Mouse (Mus musculus): ENCODE results near the gene Tnr. TPM values are rescaled to one million over a fixed set of nuclear protein-coding genes. Genes with fewer than 3 reads are reported as not detected.

Gene Tnr
- polyA plus RNA-seq, 1 experiment from 2014 or later = 7.4 TPM

- 77% methylated on average over 8 of the region's 8 CpGs for WGBS
- Histone ChIP-seq H3K27me3 (replicated peaks; ENCODE audit: control insufficient read depth, insufficient read depth, low read length) (no peaks in the 10 kb centered on the region), H3K4me2 (ENCODE audit: low read length) (peak overlapping the region; percentile 14), H3K9me3 (ENCODE audit: control insufficient read depth, low read length) (no peaks in the 10 kb centered on the region), H3K9ac (replicated peaks; ENCODE audit: low read depth, low read length) (no peak overlapping the region), H3K4me1 (replicated peaks; ENCODE audit: control insufficient read depth, insufficient read depth, low read length) (peaks cover 10% of the 10 kb centered on the region), H3K4me3 (replicated peaks; ENCODE audit: low read length) (0 out of 2 replicates have a peak overlapping the region, but pooled peaks have one; percentile 1), H3K36me3 (ENCODE audit: control insufficient read depth, insufficient read depth) (no peaks in the 10 kb centered on the region), H3K27ac (ENCODE audit: low read length) (no peak overlapping the region)
- ATAC-seq = 0 out of 2 replicates have a peak, but pooled peaks have one; percentile 5
Measured at GRCm38 (mm10) chr1:159671181-159671580, 147.6 kb downstream of the Tnr start.

GRCm38 (mm10) chr1:159674240-159674639 lies 150.7 kb downstream of the Tnr start:
- H3K27me3 ChIP-seq (replicated peaks; ENCODE audit: control insufficient read depth, insufficient read depth, low read length) = no peaks in the 10 kb centered on the region
- WGBS = 68% methylated on average over 1 of the region's 1 CpGs
- H3K27ac ChIP-seq (ENCODE audit: low read length) = no peak overlapping the region
- H3K4me2 ChIP-seq (ENCODE audit: low read length) = no peak overlapping the region
- peaks cover 12% of the 10 kb centered on the region for H3K4me1 ChIP-seq (replicated peaks; ENCODE audit: control insufficient read depth, insufficient read depth, low read length)
- H3K4me3 ChIP-seq (replicated peaks; ENCODE audit: low read length) = no peak overlapping the region
- no peaks in the 10 kb centered on the region for H3K36me3 ChIP-seq (ENCODE audit: control insufficient read depth, insufficient read depth)
- no peak for ATAC-seq
- H3K9me3 ChIP-seq (ENCODE audit: control insufficient read depth, low read length) = no peaks in the 10 kb centered on the region
- no peak overlapping the region for H3K9ac ChIP-seq (replicated peaks; ENCODE audit: low read depth, low read length)

DNA sequence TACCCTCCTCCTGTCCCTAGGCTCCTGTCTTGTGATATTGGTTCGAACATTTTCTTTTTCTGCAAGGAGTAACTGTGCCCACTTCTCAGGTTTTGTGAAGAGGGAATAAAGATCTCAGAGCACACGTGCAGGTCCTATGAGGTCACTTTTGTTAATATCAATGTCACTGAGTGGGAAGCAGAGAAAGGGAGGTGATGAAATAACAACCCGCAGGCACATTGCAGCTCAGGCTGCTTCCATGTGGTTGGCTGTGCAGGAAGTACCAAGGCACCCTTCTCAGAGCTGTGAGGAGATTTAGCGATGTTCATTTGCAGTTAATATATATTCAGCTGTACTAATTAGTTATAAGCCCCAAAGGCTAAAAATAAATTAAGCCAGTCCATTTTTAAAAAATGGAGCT lies 151.9 kb downstream of the Tnr start:
- Histone ChIP-seq H3K4me1 (replicated peaks; ENCODE audit: control insufficient read depth, insufficient read depth, low read length) (peaks cover 8% of the 10 kb centered on the region), H3K27me3 (replicated peaks; ENCODE audit: control insufficient read depth, insufficient read depth, low read length) (no peaks in the 10 kb centered on the region), H3K27ac (ENCODE audit: low read length) (no peak overlapping the region), H3K4me3 (replicated peaks; ENCODE audit: low read length) (no peak overlapping the region), H3K4me2 (ENCODE audit: low read length) (no peak overlapping the region), H3K9ac (replicated peaks; ENCODE audit: low read depth, low read length) (no peak overlapping the region), H3K36me3 (ENCODE audit: control insufficient read depth, insufficient read depth) (no peaks in the 10 kb centered on the region), H3K9me3 (ENCODE audit: control insufficient read depth, low read length) (no peaks in the 10 kb centered on the region)
- 60% methylated on average over 4 of the region's 4 CpGs for WGBS
- ATAC-seq = no peak

DNA sequence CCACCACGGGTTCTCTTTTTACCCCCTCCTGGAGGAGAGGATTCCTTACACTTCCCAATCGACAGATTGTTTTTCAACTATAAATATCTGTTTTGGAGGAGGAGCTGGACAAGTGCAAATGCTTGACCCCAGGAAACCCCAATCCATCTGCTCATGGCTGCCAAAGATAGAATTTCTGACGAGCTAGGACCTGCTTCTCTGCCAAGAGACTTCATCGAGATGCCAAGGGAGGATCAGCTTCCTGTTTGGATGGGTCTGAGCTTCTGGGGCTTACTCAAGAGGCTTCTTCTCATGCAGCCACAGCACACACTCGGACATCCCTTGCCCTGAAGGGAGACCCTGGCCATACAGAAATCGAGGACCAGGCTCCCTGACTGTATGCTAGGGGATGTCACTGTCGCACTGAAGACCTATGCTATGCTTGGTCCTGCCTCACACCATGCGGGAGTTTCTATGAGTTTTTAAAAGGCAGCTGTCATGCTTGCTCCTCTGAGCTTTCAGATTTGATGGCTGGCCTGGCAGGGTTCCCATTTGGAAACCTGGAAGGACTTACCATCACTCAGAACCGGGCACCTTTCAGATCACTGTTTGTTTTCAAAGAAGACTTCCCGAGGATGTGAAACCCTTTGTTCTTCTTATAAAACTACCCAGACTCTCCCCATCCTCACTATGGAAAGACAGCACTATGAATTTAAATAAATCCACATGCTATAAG lies 154.8 kb downstream of the Tnr start:
- no peak overlapping the region for H3K9ac ChIP-seq (replicated peaks; ENCODE audit: low read depth, low read length)
- no peak overlapping the region for H3K27ac ChIP-seq (ENCODE audit: low read length)
- no peaks in the 10 kb centered on the region for H3K9me3 ChIP-seq (ENCODE audit: control insufficient read depth, low read length)
- no peak for ATAC-seq
- H3K4me2 ChIP-seq (ENCODE audit: low read length) = no peak overlapping the region
- H3K4me3 ChIP-seq (replicated peaks; ENCODE audit: low read length) = no peak overlapping the region
- no peaks in the 10 kb centered on the region for H3K36me3 ChIP-seq (ENCODE audit: control insufficient read depth, insufficient read depth)
- 60% methylated on average over 10 of the region's 10 CpGs for WGBS
- peaks cover 6% of the 10 kb centered on the region for H3K4me1 ChIP-seq (replicated peaks; ENCODE audit: control insufficient read depth, insufficient read depth, low read length)
- H3K27me3 ChIP-seq (replicated peaks; ENCODE audit: control insufficient read depth, insufficient read depth, low read length) = no peaks in the 10 kb centered on the region

DNA sequence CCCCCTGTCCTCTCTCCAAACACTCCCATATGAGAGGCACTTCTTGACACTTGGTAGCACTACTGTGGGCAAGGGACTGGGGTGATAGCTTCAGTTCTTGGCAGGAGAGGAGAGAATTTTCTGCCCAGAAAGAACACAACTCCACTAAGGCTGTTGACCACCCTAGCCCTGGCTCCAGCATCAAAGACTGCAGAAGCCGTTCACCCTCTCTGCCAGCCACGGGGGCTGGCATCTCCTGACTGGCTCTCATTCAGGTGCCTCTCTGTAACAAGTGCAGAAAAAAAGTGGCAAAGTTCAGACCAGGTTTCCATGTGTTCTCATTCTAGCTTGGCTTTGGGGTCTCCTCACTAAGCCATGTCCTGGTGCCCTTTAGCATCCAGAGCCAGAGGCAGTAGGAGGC lies 157.7 kb downstream of the Tnr start:
- H3K4me3 ChIP-seq (replicated peaks; ENCODE audit: low read length) = no peak overlapping the region
- ATAC-seq = no peak
- H3K9ac ChIP-seq (replicated peaks; ENCODE audit: low read depth, low read length) = no peak overlapping the region
- H3K27me3 ChIP-seq (replicated peaks; ENCODE audit: control insufficient read depth, insufficient read depth, low read length) = no peaks in the 10 kb centered on the region
- no peaks in the 10 kb centered on the region for H3K36me3 ChIP-seq (ENCODE audit: control insufficient read depth, insufficient read depth)
- no peak overlapping the region for H3K27ac ChIP-seq (ENCODE audit: low read length)
- H3K4me2 ChIP-seq (ENCODE audit: low read length) = no peak overlapping the region
- 63% methylated on average over 2 of the region's 2 CpGs for WGBS
- H3K4me1 ChIP-seq (replicated peaks; ENCODE audit: control insufficient read depth, insufficient read depth, low read length) = peaks cover 10% of the 10 kb centered on the region
- no peaks in the 10 kb centered on the region for H3K9me3 ChIP-seq (ENCODE audit: control insufficient read depth, low read length)

- H3K4me1 ChIP-seq (replicated peaks; ENCODE audit: control insufficient read depth, insufficient read depth, low read length) = peaks cover 12% of the 10 kb centered on the region
- H3K4me2 ChIP-seq (ENCODE audit: low read length) = peak overlapping the region; percentile 29
- no peaks in the 10 kb centered on the region for H3K9me3 ChIP-seq (ENCODE audit: control insufficient read depth, low read length)
- no peak overlapping the region for H3K9ac ChIP-seq (replicated peaks; ENCODE audit: low read depth, low read length)
- H3K4me3 ChIP-seq (replicated peaks; ENCODE audit: low read length) = no peak overlapping the region
- peak; percentile 89 for ATAC-seq
- WGBS = 14% methylated on average over 9 of the region's 9 CpGs
- no peaks in the 10 kb centered on the region for H3K36me3 ChIP-seq (ENCODE audit: control insufficient read depth, insufficient read depth)
- no peaks in the 10 kb centered on the region for H3K27me3 ChIP-seq (replicated peaks; ENCODE audit: control insufficient read depth, insufficient read depth, low read length)
- H3K27ac ChIP-seq (ENCODE audit: low read length) = peak overlapping the region; percentile 45; the same call in 1 of the 2 replicates
Measured at GRCm38 (mm10) chr1:159686476-159687231, 163.1 kb downstream of the Tnr start.

GRCm38 (mm10) chr1:159696717-159697116 lies 173.1 kb downstream of the Tnr start:
- Histone ChIP-seq H3K4me2 (ENCODE audit: low read length) (no peak overlapping the region), H3K9me3 (ENCODE audit: control insufficient read depth, low read length) (no peaks in the 10 kb centered on the region), H3K36me3 (ENCODE audit: control insufficient read depth, insufficient read depth) (no peaks in the 10 kb centered on the region), H3K27me3 (replicated peaks; ENCODE audit: control insufficient read depth, insufficient read depth, low read length) (no peaks in the 10 kb centered on the region), H3K4me3 (replicated peaks; ENCODE audit: low read length) (no peak overlapping the region), H3K4me1 (replicated peaks; ENCODE audit: control insufficient read depth, insufficient read depth, low read length) (peaks cover 6% of the 10 kb centered on the region; the same call in 1 of the 2 replicates), H3K9ac (replicated peaks; ENCODE audit: low read depth, low read length) (no peak overlapping the region), H3K27ac (ENCODE audit: low read length) (no peak overlapping the region)
- ATAC-seq = no peak
- 26% methylated on average over 4 of the region's 4 CpGs for WGBS

- WGBS = 88% methylated on average over 9 of the region's 9 CpGs
- Histone ChIP-seq H3K9me3 (ENCODE audit: control insufficient read depth, low read length) (no peaks in the 10 kb centered on the region), H3K4me3 (replicated peaks; ENCODE audit: low read length) (no peak overlapping the region), H3K27ac (ENCODE audit: low read length) (no peak overlapping the region), H3K4me2 (ENCODE audit: low read length) (no peak overlapping the region), H3K36me3 (ENCODE audit: control insufficient read depth, insufficient read depth) (no peaks in the 10 kb centered on the region), H3K9ac (replicated peaks; ENCODE audit: low read depth, low read length) (no peak overlapping the region), H3K27me3 (replicated peaks; ENCODE audit: control insufficient read depth, insufficient read depth, low read length) (no peaks in the 10 kb centered on the region), H3K4me1 (replicated peaks; ENCODE audit: control insufficient read depth, insufficient read depth, low read length) (peaks cover under 1% of the 10 kb centered on the region; the same call in 1 of the 2 replicates)
- ATAC-seq = no peak
Measured at GRCm38 (mm10) chr1:159702038-159702437, 178.5 kb downstream of the Tnr start.

- Histone ChIP-seq H3K27me3 (replicated peaks; ENCODE audit: control insufficient read depth, insufficient read depth, low read length) (no peaks in the 10 kb centered on the region), H3K4me2 (ENCODE audit: low read length) (no peak overlapping the region), H3K4me3 (replicated peaks; ENCODE audit: low read length) (no peak overlapping the region), H3K36me3 (ENCODE audit: control insufficient read depth, insufficient read depth) (no peaks in the 10 kb centered on the region), H3K9ac (replicated peaks; ENCODE audit: low read depth, low read length) (no peak overlapping the region), H3K4me1 (replicated peaks; ENCODE audit: control insufficient read depth, insufficient read depth, low read length) (no peaks in the 10 kb centered on the region), H3K27ac (ENCODE audit: low read length) (no peak overlapping the region), H3K9me3 (ENCODE audit: control insufficient read depth, low read length) (no peaks in the 10 kb centered on the region)
- ATAC-seq = no peak
- 80% methylated on average over 3 of the region's 3 CpGs for WGBS
Measured at GRCm38 (mm10) chr1:159704925-159705324, 181.4 kb downstream of the Tnr start.
